Mouse (Mus musculus) right cerebral cortex, adult 18-20 months (tissue): ENCODE results near the gene Serpina6.

Source experiments
- DNase-seq: peaks from one replicate; pipeline ENCODE4 v3.0.0; 2022; ENCODE audit warnings: mixed read lengths

Gene Serpina6

DNA sequence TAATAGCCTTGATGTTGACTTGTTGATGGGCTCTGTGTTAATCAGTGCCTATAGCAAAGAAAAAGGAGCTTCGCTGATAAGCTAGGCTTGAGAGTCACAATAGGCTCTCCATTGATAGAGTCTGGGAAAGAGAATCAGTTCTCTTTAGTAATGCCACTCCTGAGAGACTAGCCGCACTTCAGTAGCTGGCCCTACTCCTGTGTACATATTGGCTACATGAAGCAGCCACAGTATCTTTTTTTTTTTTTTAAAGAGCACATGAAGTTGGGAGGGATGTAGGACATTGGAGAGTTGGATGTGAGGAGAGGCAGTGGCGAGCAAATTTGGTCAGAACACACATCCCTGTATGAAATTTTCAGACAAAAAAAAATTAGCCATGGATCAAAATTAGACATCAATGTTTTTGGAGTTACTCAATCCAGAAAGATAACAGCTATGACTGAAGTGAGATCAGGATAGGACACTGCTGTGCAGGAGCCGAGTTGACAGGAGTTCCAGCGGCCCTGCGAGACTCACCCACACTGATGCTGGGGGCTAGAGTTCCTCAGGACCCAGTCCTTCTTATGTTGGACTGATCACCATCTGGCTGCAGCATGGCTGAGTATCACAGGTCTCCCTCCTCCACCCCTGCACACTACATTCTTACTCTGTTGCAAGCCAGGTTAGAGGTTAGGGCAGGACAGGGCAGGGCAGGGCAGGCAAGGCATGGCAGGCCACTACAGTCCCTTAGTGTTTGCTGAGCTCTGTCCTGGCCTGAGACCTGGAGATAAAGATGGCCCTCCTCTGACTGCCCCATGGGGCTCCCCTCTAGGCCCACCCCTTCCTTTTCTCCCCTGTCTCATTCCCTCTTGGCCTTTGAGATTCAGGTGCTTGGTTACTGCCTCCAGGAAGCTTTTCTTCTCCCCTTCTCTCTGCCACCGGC lies 1.6 kb downstream of the Serpina6 start:
- no peak for DNase-seq

DNA sequence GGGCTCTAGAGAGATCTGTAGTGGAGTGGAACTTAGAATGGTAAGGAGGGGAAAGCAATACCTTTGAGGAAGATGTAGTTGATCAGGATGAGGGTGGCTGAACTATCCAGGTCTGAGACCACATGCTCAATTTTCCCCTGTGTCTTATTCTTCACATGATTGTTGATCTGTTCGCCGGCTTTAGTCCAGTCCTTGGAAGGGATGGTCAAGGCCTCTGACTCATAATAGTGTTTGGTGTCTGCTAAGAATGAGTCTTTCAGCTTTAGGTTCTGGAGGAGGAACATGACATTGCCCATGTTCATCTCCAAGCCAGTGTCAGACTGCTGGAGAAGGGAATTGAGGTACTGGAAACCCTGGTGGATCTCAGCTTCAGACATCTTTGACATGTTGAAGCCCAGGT lies 3.2 kb downstream of the Serpina6 start:
- DNase-seq, result no peak

DNA sequence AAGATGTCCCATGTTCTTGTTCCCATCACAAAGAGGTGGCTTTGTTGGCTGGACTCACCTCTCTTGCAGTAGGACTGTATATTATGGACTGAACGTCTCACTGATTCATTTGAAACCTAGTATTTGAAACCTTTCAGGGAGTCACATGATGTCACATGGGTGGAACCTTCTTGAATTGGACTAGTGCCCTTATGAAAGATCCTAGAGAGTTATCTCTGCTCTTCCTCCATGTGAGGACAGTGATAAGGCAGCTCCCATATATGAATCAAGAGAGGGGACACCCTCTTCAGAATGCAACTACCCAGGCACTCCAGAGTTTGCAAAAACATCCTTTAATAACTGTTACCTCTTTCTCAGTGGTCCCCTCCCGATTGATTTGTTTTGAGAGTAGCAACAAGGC lies 10.7 kb downstream of the Serpina6 start:
- no peak for DNase-seq

DNA sequence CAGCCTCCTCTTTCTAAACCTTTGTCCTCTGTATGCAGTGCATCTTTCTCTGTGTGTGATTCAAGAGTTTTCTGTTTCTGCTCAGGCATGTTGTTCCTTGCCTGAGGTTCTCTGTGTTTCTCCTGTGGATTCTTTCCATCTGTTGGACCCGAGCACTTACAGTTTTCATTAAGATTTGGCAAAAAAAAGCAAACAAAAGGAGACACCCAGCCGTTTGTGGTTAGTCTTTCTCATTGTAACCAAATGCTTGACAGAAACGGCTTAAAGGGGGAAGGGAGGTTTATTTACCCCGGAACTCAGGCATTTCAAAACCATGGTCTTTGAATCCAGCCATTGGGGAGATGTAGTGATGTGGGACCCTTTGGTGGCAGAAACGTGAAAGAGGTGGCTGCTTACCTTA lies 12.4 kb downstream of the Serpina6 start:
- DNase-seq, result no peak

DNA sequence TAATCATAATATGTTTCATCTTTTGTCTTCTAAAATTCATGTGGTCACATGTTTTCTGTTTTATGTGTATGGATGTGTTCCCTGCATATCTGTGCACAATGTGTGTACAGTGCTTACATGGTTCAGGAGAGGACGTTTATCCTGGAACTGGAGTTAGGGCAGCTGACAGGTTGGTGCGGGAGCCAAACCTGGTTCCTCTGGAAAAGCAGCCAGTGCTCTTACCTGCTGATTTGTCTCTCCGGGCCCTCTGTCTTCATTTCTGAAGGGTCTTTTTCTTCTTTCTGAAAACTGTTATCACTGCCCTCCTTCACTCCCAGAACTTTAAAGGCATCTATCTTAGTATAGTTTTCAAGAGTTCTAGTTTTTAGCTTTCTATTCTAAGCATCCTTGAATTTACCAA lies 13.2 kb downstream of the Serpina6 start:
- DNase-seq, result no peak

DNA sequence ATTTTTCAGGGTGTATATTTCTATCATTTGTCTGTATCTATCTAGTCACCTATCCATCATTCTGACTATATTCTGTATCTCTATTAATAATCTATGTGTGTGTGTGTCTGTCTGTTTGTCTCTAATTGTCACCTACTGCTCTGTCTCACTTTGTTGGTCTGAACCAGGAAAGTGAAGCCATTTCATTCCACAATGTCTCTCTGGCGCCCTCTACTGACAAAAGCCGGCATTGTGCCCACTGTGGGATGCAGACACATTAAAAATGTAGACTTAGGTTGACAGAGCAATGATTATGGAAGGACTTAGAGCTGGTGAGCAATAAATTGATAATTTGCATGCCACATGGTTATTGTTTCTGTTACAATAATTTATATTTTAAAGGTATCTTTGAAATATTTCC lies 13.7 kb downstream of the Serpina6 start:
- peak; percentile 66 for DNase-seq

DNA sequence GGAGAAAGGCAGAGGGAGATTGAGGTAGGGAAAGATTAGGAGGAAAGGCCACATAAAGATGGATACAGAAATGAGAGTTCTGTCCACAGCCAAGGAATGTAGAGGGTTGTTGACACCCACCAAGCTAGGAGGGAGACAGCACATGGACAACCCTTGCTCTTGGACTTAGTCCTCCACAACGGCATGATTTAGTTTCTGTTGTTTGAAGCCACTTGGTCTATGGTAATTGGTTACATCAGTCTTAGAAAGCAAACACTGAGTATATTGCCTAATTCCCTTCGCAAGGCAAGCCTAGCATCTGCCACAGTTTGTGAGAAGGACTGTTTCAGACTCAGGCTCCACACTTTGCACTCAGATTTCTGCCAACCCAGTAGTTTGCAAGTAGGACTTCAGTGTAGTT lies 21.2 kb downstream of the Serpina6 start:
- DNase-seq, result no peak

DNA sequence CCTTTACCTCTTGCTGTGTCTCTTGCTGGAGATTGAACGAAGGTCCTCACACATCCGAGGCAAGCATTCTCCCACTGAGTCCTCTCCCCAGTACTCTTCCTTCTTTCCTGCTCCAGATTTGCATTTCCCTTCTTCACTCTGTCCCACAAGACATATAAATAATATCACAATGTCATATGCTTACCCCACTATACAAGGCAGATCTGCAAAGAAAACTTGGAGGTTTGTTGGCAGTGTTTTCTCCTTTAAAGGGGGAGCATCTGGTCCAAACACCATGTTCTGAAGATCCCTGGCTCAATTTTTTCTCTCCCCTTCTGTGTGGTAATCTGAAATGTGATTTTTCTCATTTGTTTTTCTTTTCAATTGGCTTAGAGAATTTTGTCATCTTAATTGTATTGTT lies 22.6 kb downstream of the Serpina6 start:
- DNase-seq, result no peak

DNA sequence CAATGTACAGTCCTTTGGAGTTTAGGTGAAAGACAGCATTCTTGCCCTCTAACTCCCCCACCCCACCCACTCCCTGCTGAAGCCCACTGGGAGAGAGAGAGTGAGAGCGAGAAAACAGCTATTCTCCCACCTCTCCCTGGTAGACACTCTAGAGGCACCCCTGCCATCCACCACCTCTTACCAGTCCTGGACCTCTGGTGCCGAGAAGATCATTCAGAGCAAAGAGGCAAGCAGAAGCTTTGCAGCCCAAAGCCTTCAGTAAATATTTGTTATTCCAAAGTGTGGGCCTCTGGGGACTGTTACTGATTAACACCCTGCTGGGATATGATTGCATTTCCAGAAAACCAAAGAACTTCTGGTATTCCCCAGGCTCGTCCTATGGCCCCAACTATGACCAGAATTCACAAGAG lies 25.8 kb downstream of the Serpina6 start, which contains the start of gene Serpina10:
TSS of gene Serpina10 (minus strand) at position 242 of the 410 bp plus-strand sequence.
- no peak for DNase-seq

DNA sequence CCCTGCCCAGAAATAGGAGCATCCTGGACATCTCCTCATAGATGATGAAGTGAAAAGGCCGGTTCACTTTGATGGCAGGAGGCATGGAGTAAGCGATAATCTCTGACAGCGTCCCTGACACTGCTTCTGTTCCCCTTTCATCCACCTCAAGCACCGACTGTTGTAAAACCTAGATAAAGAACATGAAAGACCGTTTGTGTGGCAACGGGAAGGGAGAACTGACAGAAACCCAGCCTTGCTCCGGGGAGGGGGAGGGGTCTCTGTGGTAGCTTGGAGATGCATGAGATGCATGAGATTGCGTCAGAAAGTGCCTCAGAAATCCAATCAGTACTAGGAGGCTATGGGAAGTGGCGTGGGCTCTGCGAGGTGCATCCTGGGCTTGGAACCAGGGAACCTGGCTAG lies 40.2 kb downstream of the Serpina6 start:
- DNase-seq, result no peak

DNA sequence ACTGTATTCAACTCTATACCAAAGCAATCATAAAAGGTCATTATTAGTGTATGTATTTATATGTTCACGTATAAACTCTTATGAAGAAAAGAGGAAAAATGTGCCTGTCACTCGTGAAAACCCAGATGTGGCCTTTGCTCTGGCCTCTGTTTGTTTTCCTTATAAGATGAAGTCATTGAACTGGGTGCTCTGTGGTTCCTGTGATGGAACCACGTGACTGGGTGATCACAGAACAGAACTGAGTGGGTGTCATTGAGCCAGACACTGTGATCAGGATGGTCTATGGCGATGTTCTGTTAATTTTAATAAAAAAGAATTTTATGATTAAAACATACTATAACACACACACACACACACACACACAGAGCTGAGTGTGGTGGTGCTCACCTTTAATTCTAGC lies 41.3 kb downstream of the Serpina6 start:
- DNase-seq, result no peak

DNA sequence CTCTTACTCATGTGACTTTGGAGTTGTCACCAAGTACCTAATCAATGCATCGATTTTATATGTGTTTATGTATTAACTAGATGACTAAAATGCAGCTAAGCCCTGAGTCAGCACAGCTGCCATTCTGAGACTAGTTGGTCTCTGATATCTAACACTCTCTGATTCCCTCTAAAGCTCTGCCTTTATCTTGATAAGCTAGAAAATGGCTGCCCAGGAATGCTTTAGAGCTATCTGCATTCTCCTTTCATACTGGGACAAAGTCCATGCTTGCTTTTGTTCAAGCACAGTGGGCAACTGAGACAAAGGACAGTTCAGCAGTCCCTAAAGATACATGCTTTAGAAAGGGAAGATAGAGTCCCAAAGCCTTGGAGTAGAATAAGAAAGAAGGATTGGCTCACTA lies 41.9 kb downstream of the Serpina6 start:
- DNase-seq, result no peak

DNA sequence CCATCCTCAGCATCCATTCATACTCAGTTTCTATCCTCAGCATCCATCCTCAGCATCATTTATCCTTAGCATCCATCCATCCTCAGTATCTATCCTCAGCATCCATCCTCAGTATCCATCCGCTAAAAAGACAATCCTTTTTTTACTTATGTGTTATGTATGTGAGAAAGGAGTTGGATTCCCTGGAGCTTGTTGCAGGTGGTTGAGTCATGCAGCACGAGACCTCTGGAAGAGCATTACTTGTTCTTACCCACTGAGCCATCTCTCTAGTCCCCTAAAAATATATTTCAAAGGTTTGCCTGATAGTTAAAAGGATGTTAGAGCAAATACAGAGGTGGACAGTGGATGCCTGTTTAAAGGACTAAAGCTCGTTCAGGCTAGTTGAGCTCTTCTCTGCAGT lies 55.2 kb downstream of the Serpina6 start:
- no peak for DNase-seq

DNA sequence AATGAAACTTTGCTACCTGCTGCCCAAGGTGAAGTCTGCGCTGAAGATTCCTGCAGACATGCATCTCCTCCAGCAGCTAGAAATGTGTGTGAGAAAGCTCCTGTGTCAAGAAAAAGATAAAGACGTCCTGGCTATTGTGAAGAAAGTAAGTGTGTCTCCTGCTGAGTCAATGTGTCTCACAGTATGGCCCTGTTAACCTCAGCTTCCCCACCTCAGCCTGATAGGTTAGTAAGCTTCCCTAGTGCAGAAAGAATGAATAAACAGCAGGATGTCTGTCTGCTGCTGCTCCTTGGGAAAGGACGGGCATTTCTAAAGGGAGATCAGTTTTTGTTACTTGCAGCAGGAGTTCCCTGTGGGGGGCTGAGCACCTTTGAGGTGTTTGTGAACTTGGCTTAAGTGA lies 56.6 kb downstream of the Serpina6 start:
- DNase-seq, result no peak

DNA sequence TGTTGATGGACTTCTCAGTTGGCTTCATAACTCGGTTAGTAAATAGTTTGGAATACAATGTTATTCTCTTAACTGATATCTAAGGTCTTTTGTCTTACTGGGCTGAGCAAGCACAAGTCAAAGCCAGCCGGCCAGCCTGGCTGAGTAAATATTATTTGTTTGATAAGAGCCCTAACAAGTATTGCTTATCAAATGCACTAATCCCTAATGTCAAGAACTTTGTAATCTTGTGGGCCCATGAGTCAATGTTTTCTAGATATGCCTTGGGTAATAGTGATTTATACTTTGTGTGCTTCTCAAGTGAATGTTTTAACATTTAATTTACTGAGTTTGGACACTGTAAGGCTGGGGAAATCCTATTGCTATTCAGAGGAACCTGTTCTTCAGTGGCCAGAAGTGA lies 58.6 kb downstream of the Serpina6 start:
- no peak for DNase-seq
